Mouse (Mus musculus): Measurements from ENCODE around the gene Olfr159. TPM values are rescaled to one million over a fixed set of nuclear protein-coding genes. Genes with fewer than 3 reads are reported as not detected.
"Not testable (repeated sequence)": the region's sequence is repeated elsewhere in the genome, so short reads cannot be mapped to it uniquely, and the experiment has no call there.

Olfr159 gene
- polyA plus RNA-seq (2016; fragmentation: Nextera tagmentation; extraction: Ambion mirVana) = not detected in 2 replicates

GRCm38 (mm10) chr4:43770909-43771308 is at the start of gene Olfr159:
TSS of gene Olfr159 (minus strand) at chr4:43771009.
- no peak within 1 kb of the TSS for H3K4me2 ChIP-seq
- no peaks in the 10 kb centered on the region; the same call in 1 of the 2 replicates for H3K9me3 ChIP-seq (replicated peaks)
- no peak within 1 kb of the TSS for H3K27ac ChIP-seq (ENCODE audit: poor library complexity, severe bottlenecking)
- no peak for ATAC-seq (ENCODE audit: insufficient number of reproducible peaks, low FRiP score)
- peaks cover 8% of the 10 kb centered on the region; the same call in 1 of the 2 replicates for H3K4me1 ChIP-seq (replicated peaks)
- no peaks in the 10 kb centered on the region for H3K36me3 ChIP-seq
- WGBS = 75% methylated on average over 6 of the region's 6 CpGs
- H3K27me3 ChIP-seq (replicated peaks) = peaks cover 4% of the 10 kb centered on the region; the same call in 1 of the 2 replicates
- no peak within 1 kb of the TSS for H3K9ac ChIP-seq
- H3K4me3 ChIP-seq = no peak within 1 kb of the TSS

DNA sequence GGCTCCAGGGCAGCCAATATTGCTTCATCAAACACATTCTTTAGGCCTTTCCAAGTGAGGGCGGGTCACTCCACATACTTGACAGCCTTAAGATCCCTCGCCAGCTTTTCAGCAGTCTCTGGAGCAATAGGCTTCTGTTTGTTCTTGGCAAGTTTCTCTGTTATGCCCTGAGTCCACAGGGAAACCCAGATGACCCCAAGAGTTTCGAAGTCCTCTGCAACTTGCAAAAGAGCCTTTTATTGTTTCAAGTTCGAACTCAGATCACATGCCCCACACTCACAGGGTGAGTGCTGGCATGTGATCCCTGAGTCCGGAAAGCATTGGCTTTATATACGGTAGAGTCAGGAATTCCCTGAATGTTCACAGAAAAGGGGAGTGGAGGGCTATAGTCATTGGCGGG is 28.1 kb upstream of the Olfr159 start:
- no peak overlapping the region for H3K9ac ChIP-seq
- H3K9me3 ChIP-seq (replicated peaks) = peaks cover under 1% of the 10 kb centered on the region
- no peaks in the 10 kb centered on the region for H3K36me3 ChIP-seq
- ATAC-seq (ENCODE audit: insufficient number of reproducible peaks, low FRiP score) = no peak
- no peak overlapping the region for H3K27ac ChIP-seq (ENCODE audit: poor library complexity, severe bottlenecking)
- no peaks in the 10 kb centered on the region for H3K27me3 ChIP-seq (replicated peaks)
- H3K4me1 ChIP-seq (replicated peaks) = no peaks in the 10 kb centered on the region
- no peak overlapping the region for H3K4me3 ChIP-seq
- 71% methylated on average over 7 of the region's 7 CpGs for WGBS
- H3K4me2 ChIP-seq = no peak overlapping the region

DNA sequence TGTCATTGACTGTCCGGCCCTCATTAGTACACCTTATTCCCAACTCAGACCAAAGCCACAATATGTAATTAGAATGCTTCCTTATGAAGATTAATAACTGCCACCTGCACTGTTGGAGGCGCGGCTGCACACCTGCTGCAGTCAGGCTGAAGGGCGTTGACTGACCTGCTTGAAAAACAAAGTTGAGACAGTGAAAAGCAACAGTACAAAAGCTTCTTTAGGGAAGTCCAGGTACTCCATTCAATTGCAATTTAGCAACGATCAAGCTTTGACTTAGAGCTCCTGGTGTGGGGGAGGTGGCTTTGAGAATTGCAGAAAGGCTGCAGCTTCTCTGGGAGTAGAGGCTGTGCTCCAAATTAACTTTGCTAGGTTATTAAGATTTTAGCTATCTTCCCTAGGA is 25.0 kb upstream of the Olfr159 start:
- not testable (repeated sequence) for H3K36me3 ChIP-seq; H3K27ac ChIP-seq (ENCODE audit: poor library complexity, severe bottlenecking); H3K27me3 ChIP-seq (replicated peaks); H3K4me1 ChIP-seq (replicated peaks); H3K4me3 ChIP-seq; ATAC-seq (ENCODE audit: insufficient number of reproducible peaks, low FRiP score); H3K9me3 ChIP-seq (replicated peaks); H3K9ac ChIP-seq; H3K4me2 ChIP-seq
- WGBS = 80% methylated on average over 5 of the region's 5 CpGs

GRCm38 (mm10) chr4:43795296-43795695 is 24.5 kb upstream of the Olfr159 start:
- Histone ChIP-seq H3K36me3 (no peaks in the 10 kb centered on the region), H3K9ac (no peak overlapping the region), H3K27ac (ENCODE audit: poor library complexity, severe bottlenecking) (no peak overlapping the region), H3K9me3 (replicated peaks) (no peaks in the 10 kb centered on the region; the same call in 1 of the 2 replicates), H3K4me2 (no peak overlapping the region), H3K4me3 (no peak overlapping the region), H3K4me1 (replicated peaks) (no peaks in the 10 kb centered on the region), H3K27me3 (replicated peaks) (no peaks in the 10 kb centered on the region)
- WGBS = 70% methylated on average over 6 of the region's 6 CpGs
- no peak for ATAC-seq (ENCODE audit: insufficient number of reproducible peaks, low FRiP score)

- H3K27ac ChIP-seq (ENCODE audit: poor library complexity, severe bottlenecking) = no peak overlapping the region
- H3K4me3 ChIP-seq = no peak overlapping the region
- peaks cover 4% of the 10 kb centered on the region; the same call in 1 of the 2 replicates for H3K27me3 ChIP-seq (replicated peaks)
- WGBS = 14% methylated on average over 2 of the region's 2 CpGs
- no peak for ATAC-seq (ENCODE audit: insufficient number of reproducible peaks, low FRiP score)
- H3K4me2 ChIP-seq = no peak overlapping the region
- peaks cover 8% of the 10 kb centered on the region; the same call in 1 of the 2 replicates for H3K4me1 ChIP-seq (replicated peaks)
- H3K36me3 ChIP-seq = no peaks in the 10 kb centered on the region
- no peak overlapping the region for H3K9ac ChIP-seq
- no peaks in the 10 kb centered on the region; the same call in 1 of the 2 replicates for H3K9me3 ChIP-seq (replicated peaks)
Observed at GRCm38 (mm10) chr4:43772304-43772703, 1.5 kb upstream of the Olfr159 start.

DNA sequence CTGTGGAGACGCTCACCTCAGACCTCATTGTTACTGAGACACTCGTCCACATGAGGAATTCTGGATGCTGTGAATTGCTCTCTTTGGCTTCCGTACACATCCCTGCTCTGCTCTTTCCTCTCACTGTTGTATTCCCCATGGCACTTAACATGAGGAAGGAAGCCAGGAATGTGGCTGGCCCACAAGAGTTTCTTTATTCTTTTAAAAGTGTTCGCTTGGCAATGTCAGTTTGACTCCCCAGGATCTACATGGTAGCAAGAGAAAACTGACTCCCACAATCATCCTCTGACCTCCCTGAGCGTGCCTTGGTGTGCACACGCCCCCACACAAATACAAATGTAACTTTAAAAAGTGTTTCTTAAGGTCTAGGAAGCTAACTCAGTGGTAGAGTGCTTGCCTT is 817 bp upstream of the Olfr159 start:
- H3K4me1 ChIP-seq (replicated peaks) = peaks cover 8% of the 10 kb centered on the region; the same call in 1 of the 2 replicates
- 45% methylated on average over 6 of the region's 6 CpGs for WGBS
- H3K9me3 ChIP-seq (replicated peaks) = no peaks in the 10 kb centered on the region; the same call in 1 of the 2 replicates
- H3K4me3 ChIP-seq = no peak overlapping the region
- no peak overlapping the region for H3K9ac ChIP-seq
- H3K36me3 ChIP-seq = no peaks in the 10 kb centered on the region
- no peak overlapping the region for H3K4me2 ChIP-seq
- H3K27me3 ChIP-seq (replicated peaks) = peaks cover 4% of the 10 kb centered on the region; the same call in 1 of the 2 replicates
- no peak overlapping the region for H3K27ac ChIP-seq (ENCODE audit: poor library complexity, severe bottlenecking)
- no peak for ATAC-seq (ENCODE audit: insufficient number of reproducible peaks, low FRiP score)

DNA sequence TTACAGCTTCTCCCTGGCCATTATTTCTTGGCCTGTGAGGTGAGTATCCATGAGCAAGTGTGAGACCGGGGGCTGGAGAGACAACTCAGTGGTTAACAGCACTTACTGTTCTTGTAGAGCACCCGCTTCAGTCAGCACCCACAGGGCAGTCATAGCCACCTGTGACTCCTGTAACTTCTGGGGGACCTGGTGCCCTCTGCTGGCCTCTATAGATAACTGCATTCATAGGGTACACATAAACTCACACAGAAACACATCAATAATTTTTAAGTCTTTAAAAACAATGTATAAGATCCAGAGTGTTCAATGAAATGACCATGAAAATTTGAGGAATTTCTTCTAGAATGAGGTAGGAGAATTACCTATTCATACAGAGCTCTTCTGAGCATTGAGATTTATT is 1.4 kb downstream of the Olfr159 start:
- WGBS = 91% methylated on average over 2 of the region's 2 CpGs
- H3K27ac ChIP-seq (ENCODE audit: poor library complexity, severe bottlenecking) = no peak overlapping the region
- H3K36me3 ChIP-seq = no peaks in the 10 kb centered on the region
- H3K4me3 ChIP-seq = no peak overlapping the region
- peaks cover 4% of the 10 kb centered on the region for H3K9me3 ChIP-seq (replicated peaks)
- H3K4me2 ChIP-seq = no peak overlapping the region
- H3K4me1 ChIP-seq (replicated peaks) = peaks cover 8% of the 10 kb centered on the region; the same call in 1 of the 2 replicates
- H3K9ac ChIP-seq = no peak overlapping the region
- H3K27me3 ChIP-seq (replicated peaks) = peaks cover 4% of the 10 kb centered on the region; the same call in 1 of the 2 replicates
- no peak for ATAC-seq (ENCODE audit: insufficient number of reproducible peaks, low FRiP score)

- H3K4me1 ChIP-seq (replicated peaks) = peaks cover 8% of the 10 kb centered on the region; the same call in 1 of the 2 replicates
- no peaks in the 10 kb centered on the region for H3K36me3 ChIP-seq
- no peak overlapping the region for H3K9ac ChIP-seq
- ATAC-seq (ENCODE audit: insufficient number of reproducible peaks, low FRiP score) = no peak
- H3K27me3 ChIP-seq (replicated peaks) = peaks cover 4% of the 10 kb centered on the region; the same call in 1 of the 2 replicates
- no peak overlapping the region for H3K4me3 ChIP-seq
- WGBS = 73% methylated on average over 5 of the region's 5 CpGs
- no peak overlapping the region for H3K4me2 ChIP-seq
- H3K27ac ChIP-seq (ENCODE audit: poor library complexity, severe bottlenecking) = no peak overlapping the region
- H3K9me3 ChIP-seq (replicated peaks) = peaks cover 6% of the 10 kb centered on the region
Observed at GRCm38 (mm10) chr4:43768341-43768740, 2.5 kb downstream of the Olfr159 start.

GRCm38 (mm10) chr4:43763410-43763809 is 7.4 kb downstream of the Olfr159 start:
- ATAC-seq (ENCODE audit: insufficient number of reproducible peaks, low FRiP score) = no peak
- Histone ChIP-seq H3K4me3 (no peak overlapping the region), H3K4me1 (replicated peaks) (peaks cover 11% of the 10 kb centered on the region), H3K9me3 (replicated peaks) (peaks cover 6% of the 10 kb centered on the region; the same call in 1 of the 2 replicates), H3K27me3 (replicated peaks) (no peaks in the 10 kb centered on the region), H3K9ac (no peak overlapping the region), H3K4me2 (no peak overlapping the region), H3K27ac (ENCODE audit: poor library complexity, severe bottlenecking) (no peak overlapping the region), H3K36me3 (no peaks in the 10 kb centered on the region)
- WGBS = 21% methylated on average over 7 of the region's 7 CpGs

DNA sequence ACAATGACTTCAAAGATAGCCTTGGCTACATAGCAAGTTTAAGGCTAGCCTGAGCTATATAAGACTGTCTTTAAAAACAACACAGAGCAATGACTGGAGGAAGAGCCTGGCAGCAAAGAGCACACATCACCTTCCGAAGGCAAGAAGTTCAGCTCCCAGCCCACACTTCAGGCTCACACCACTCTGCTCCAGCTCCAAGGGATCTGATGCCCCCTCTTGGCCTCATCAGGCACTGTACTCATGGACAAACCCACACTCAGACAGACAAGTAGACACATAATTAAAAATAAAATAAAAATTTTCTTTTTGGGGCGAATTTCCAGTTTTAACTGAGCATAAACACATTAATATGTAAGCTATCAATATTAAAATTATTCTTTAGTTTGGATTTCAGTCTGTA is 9.5 kb downstream of the Olfr159 start:
- Histone ChIP-seq H3K4me1 (replicated peaks) (peaks cover 23% of the 10 kb centered on the region), H3K4me2 (no peak overlapping the region), H3K27ac (ENCODE audit: poor library complexity, severe bottlenecking) (no peak overlapping the region), H3K4me3 (no peak overlapping the region), H3K27me3 (replicated peaks) (no peaks in the 10 kb centered on the region), H3K36me3 (no peaks in the 10 kb centered on the region), H3K9ac (no peak overlapping the region), H3K9me3 (replicated peaks) (peaks cover 6% of the 10 kb centered on the region; the same call in 1 of the 2 replicates)
- no peak for ATAC-seq (ENCODE audit: insufficient number of reproducible peaks, low FRiP score)
- 71% methylated on average over 2 of the region's 2 CpGs for WGBS

- WGBS = 72% methylated on average over 10 of the region's 10 CpGs
- H3K27ac ChIP-seq (ENCODE audit: poor library complexity, severe bottlenecking) = no peak overlapping the region
- ATAC-seq (ENCODE audit: insufficient number of reproducible peaks, low FRiP score) = no peak
Observed at GRCm38 (mm10) chr4:43760460-43760859, 10.3 kb downstream of the Olfr159 start.

More at GRCm38 (mm10) chr4:43760460-43760859, 10.3 kb downstream of the Olfr159 start:
- Histone ChIP-seq H3K4me1 (replicated peaks) (peaks cover 23% of the 10 kb centered on the region), H3K27me3 (replicated peaks) (no peaks in the 10 kb centered on the region), H3K36me3 (no peaks in the 10 kb centered on the region), H3K4me2 (no peak overlapping the region), H3K4me3 (no peak overlapping the region), H3K9ac (no peak overlapping the region), H3K9me3 (replicated peaks) (peaks cover 6% of the 10 kb centered on the region; the same call in 1 of the 2 replicates)
